Mouse (Mus musculus) hindbrain, postnatal 0 days (tissue): ENCODE measurements at regions not wholly inside any gene's neighbourhood (a gene's known extent, or its start where the extent isn't known, plus 50 kb on each side); places are given as distances from the start of the nearest gene placed in this dataset.

Source experiments
- ATAC-seq: fragments of 200-750 bp; cut with Nextera tagmentation; 2 replicates; pipeline ENCODE4 v1.8.0; 2017; ENCODE audit warnings: mild to moderate bottlenecking, moderate TSS enrichment, moderate library complexity
- DNase-seq: peaks from one replicate; pipeline ENCODE4 v3.0.0-alpha.2; 2015; ENCODE audit warnings: low spot score
- H3K27ac ChIP-seq: fragments of 300-500 bp; sonication (generic); 2 replicates; pipeline ENCODE4 v1.5.1; 2014; ENCODE audit warnings: mild to moderate bottlenecking
- H3K27me3 ChIP-seq: fragments of 300-500 bp; sonication (generic); 2 replicates; pipeline ENCODE4 v1.6.1; 2014; ENCODE audit warnings: low read length, mixed read lengths; ENCODE audit not compliant: insufficient read depth
- H3K36me3 ChIP-seq: fragments of 300-500 bp; sonication (generic); 2 replicates; pipeline ENCODE4 v1.6.1; 2014; ENCODE audit warnings: low read length, mixed read lengths; ENCODE audit not compliant: insufficient read depth
- H3K4me1 ChIP-seq: fragments of 300-500 bp; sonication (generic); 2 replicates; pipeline ENCODE4 v1.6.1; 2014; ENCODE audit warnings: antibody characterized with exemption, low read length, mixed read lengths; ENCODE audit not compliant: insufficient read depth
- H3K4me2 ChIP-seq: fragments of 300-500 bp; sonication (generic); 2 replicates; pipeline ENCODE4 v1.6.1; 2014; ENCODE audit warnings: low read depth, mild to moderate bottlenecking, low read length, moderate library complexity, mixed read lengths
- H3K4me3 ChIP-seq: fragments of 300-500 bp; sonication (generic); 2 replicates; pipeline ENCODE4 v1.5.1; 2014; ENCODE audit warnings: low read length
- H3K9ac ChIP-seq: fragments of 300-500 bp; sonication (generic); replicated peaks from 2 replicates; pipeline ENCODE4 v1.6.1; 2014; ENCODE audit warnings: mild to moderate bottlenecking, low read length, moderate library complexity, mixed read lengths
- H3K9me3 ChIP-seq: fragments of 300-500 bp; sonication (generic); 2 replicates; pipeline ENCODE4 v1.6.1; 2016; ENCODE audit warnings: low read length, mixed read lengths
- CTCF ChIP-seq: IDR thresholded peaks from 2 replicates; pipeline ENCODE4 v1.5.1; 2016; ENCODE audit warnings: antibody characterized with exemption, control low read depth, low read depth
- WGBS: fragments of 180-500 bp; shearing (Covaris S2); extraction: QIAGEN DNeasy Blood & Tissue Kit; methylation state at CpG from one replicate; pipeline ENCODE4 v1.1.7; 2014; 5-methylcytosine and 5-hydroxymethylcytosine counted together

DNA sequence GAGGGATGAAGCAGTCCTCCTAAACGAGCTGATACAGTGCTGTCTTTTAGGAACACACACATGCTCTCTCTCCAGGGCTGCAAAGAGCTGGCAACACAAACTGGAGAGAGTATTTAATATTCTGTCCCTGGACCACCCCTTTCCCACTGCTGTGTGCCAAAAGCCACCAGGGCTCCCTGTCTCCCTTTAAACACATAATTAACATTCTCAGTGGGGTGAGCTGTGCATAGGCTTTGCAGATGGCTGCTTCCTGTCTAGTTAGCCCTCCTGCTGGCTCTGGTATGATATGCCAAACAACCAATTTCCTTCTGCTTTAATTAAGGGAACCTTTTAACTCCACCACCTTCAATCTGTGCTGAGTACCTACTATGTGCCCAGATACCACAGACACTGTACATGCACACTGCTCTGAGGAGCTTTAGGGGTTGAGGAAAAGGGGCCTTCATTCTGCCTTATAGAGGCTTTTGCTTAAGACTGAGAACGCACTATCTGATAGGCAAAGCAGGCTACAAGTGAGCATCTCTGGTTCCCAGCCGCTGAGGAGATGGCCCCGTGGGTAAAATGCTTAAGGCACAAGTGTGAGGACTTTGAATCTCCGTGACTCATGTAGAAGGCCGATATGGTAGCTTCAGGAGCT is 222.9 kb upstream of the Lmcd1 start:
- Histone ChIP-seq H3K27me3 (no peaks in the 10 kb centered on the region), H3K27ac (peak overlapping the region; percentile 27; the same call in 1 of the 2 replicates), H3K9me3 (no peaks in the 10 kb centered on the region), H3K4me1 (peaks cover 4% of the 10 kb centered on the region; the same call in 1 of the 2 replicates), H3K4me2 (no peak overlapping the region), H3K4me3 (no peak overlapping the region), H3K9ac (no peak overlapping the region), H3K36me3 (no peaks in the 10 kb centered on the region)
- TF ChIP-seq CTCF: 0 out of 2 replicates have a peak, but pooled peaks have one; percentile 4
- ATAC-seq (peak; percentile 95), DNase-seq (peak; percentile 83)
- WGBS: 56% methylated on average over 6 of the region's 6 CpGs

DNA sequence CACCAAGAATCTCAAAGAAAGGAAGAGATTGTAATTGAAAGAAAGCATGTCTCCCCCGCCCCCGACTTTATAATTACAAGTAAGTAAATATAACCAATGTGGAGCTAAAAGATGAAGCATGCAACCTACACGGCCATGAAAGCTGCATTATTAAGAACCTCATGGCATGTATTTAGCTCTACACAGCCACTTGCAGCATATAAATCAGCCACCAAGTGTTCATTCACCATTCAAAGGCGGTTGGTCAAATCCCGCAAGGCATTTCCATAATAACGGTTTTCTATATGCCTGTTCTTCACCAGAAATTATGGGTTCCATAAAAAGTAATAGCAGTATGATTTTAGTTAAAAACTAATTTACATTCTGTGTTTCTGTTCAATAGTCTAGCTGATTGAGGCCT is 221.4 kb upstream of the Lmcd1 start:
- ATAC-seq (no peak), DNase-seq (no peak)
- Histone ChIP-seq H3K4me2 (no peak overlapping the region), H3K4me3 (no peak overlapping the region), H3K4me1 (peaks cover 4% of the 10 kb centered on the region; the same call in 1 of the 2 replicates), H3K9ac (no peak overlapping the region), H3K27ac (no peak overlapping the region), H3K36me3 (no peaks in the 10 kb centered on the region), H3K27me3 (no peaks in the 10 kb centered on the region), H3K9me3 (no peaks in the 10 kb centered on the region)
- WGBS: 83% methylated on average over 6 of the region's 6 CpGs
- no peak for TF ChIP-seq CTCF

DNA sequence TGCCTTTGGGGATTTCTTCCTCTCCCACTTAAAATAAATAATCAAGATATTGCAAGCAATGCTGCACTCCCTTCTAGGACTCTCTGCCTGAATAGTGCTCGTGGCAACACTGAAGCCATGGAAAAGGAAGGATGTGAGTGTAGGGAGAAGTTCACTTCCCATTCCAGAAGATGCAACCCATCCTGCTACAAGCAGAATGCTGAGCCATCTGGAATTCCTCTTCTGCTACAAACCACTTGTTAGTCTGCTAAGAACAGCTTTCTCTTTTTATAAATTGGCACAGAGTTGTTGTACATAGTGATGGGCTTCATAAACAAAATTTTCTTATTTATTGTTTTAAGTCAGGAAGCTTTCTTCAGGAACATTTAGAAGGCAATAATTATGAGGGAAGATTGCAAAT is 215.7 kb upstream of the Lmcd1 start:
- Histone ChIP-seq H3K9ac (no peak overlapping the region), H3K4me2 (no peak overlapping the region), H3K4me3 (no peak overlapping the region), H3K36me3 (no peaks in the 10 kb centered on the region), H3K4me1 (no peaks in the 10 kb centered on the region), H3K9me3 (no peaks in the 10 kb centered on the region), H3K27me3 (no peaks in the 10 kb centered on the region), H3K27ac (no peak overlapping the region)
- DNase-seq (no peak), ATAC-seq (no peak)
- WGBS: 66% methylated on average over 1 of the region's 1 CpGs
- no peak for TF ChIP-seq CTCF

DNA sequence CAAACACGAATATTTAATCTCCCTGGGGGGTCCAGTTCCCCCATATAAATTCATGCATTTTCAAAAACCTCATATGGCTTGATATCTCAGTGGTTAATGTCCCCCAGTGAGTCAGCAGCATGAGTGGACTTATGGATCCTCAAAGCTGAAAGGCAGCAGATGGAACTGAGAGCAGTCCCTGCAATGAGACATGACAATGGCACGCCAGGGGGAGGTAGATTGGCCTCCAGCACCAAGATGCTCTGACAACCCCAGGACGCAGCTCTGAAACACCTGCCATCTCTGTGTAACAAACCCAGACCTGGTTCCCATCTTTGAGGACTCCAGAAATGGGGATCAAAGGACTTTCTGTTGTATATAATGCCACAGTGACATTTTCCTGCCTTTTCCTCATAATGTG is 210.6 kb upstream of the Lmcd1 start:
- Histone ChIP-seq H3K9ac (no peak overlapping the region), H3K4me2 (no peak overlapping the region), H3K9me3 (no peaks in the 10 kb centered on the region), H3K27ac (no peak overlapping the region), H3K36me3 (no peaks in the 10 kb centered on the region), H3K4me1 (no peaks in the 10 kb centered on the region), H3K4me3 (no peak overlapping the region), H3K27me3 (no peaks in the 10 kb centered on the region)
- WGBS: 52% methylated on average over 3 of the region's 3 CpGs
- no peak; the same call in 1 of the 2 replicates for TF ChIP-seq CTCF
- peak; percentile 52 for DNase-seq
- peak; percentile 59 for ATAC-seq

DNA sequence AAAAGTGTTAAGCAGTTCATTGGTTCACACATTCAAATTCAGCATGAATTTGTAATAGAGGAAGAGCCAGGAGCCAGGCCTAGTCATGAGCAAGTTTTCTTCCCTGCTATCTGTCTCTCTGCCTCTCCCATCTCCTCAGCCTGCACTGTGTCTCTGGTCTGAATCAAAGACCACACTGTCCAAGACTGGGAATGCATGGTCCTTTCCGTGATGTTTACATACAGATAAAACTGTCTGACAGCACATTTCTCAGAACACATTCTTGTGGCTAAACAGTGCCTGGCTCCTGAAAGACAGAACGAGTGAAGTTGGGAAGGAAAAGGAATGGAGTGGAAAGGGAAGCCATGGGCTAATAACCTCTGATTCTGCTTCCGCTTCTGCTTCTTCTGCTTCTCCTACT is 183.0 kb upstream of the Lmcd1 start:
- no peak overlapping the region for H3K4me2 ChIP-seq
- H3K9me3 ChIP-seq: no peaks in the 10 kb centered on the region
- ATAC-seq: no peak
- no peaks in the 10 kb centered on the region for H3K4me1 ChIP-seq
- no peaks in the 10 kb centered on the region for H3K27me3 ChIP-seq
- no peak for DNase-seq
- no peak overlapping the region for H3K4me3 ChIP-seq
- 87% methylated on average over 3 of the region's 3 CpGs for WGBS
- no peak for TF ChIP-seq CTCF
- H3K9ac ChIP-seq: no peak overlapping the region
- no peaks in the 10 kb centered on the region for H3K36me3 ChIP-seq
- H3K27ac ChIP-seq: no peak overlapping the region

DNA sequence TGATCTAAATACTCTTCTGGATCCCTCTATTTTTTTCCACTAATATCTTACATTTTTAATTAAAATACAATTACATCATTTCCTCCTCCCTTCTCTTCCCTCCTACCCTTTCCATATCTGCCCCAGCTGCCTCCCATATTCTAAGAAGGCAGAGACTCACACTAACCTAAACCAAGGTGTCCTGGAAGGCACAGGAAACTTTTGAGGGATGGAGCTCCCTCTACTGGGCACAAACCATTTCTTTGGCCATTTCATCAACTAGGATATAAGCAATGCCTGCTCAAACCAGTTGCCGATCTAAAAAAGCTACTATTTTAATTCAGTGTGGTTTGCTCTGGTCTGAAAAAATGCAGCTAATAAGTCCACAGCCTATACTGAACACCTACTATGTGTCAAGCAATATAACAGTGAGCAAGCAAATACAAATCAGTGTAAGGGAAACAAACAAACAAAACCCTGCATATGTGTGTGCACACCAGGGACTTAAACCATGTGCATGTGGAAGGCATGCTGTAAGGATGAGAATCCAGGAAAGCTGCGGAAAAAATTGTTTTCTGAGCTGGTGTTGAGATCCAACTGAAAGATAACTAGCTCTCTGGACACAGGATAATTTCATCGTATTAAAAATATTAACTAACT is 182.3 kb upstream of the Lmcd1 start:
- 51% methylated on average over 3 of the region's 3 CpGs for WGBS
- ATAC-seq (peak; percentile 68; the same call in 1 of the 2 replicates), DNase-seq (peak; percentile 85)
- Histone ChIP-seq H3K9ac (no peak overlapping the region), H3K27me3 (no peaks in the 10 kb centered on the region), H3K27ac (no peak overlapping the region), H3K9me3 (no peaks in the 10 kb centered on the region), H3K4me3 (no peak overlapping the region), H3K36me3 (no peaks in the 10 kb centered on the region), H3K4me1 (no peaks in the 10 kb centered on the region), H3K4me2 (no peak overlapping the region)
- peak; percentile 74 for TF ChIP-seq CTCF

DNA sequence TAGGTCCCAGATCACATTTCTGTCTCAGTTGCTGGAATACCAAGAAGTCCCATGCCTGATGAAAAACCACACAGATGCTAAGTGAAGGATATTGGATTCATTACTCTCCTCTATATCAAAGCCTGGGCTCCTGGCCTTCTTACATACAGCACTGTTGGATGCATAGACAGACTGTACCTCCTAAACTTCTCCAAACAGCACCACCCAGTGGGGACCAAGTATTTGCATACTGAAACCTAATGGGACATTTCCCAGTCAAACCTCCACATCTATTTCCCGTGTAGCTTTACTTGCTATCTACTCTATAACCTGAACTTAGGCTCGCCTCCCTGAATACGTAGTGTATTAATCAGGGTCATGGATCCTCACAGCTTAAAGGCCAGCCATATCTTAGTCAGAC is 180.3 kb upstream of the Lmcd1 start:
- ATAC-seq (no peak), DNase-seq (peak; percentile 51)
- TF ChIP-seq CTCF: peak; percentile 51

More for the DNA sequence above, 180.3 kb upstream of the Lmcd1 start:
- Histone ChIP-seq H3K27ac (no peak overlapping the region), H3K27me3 (no peaks in the 10 kb centered on the region), H3K4me1 (no peaks in the 10 kb centered on the region), H3K4me3 (no peak overlapping the region), H3K36me3 (no peaks in the 10 kb centered on the region), H3K9ac (no peak overlapping the region), H3K4me2 (no peak overlapping the region), H3K9me3 (no peaks in the 10 kb centered on the region)
- 89% methylated on average over 3 of the region's 3 CpGs for WGBS
